Mouse (Mus musculus) lung, embryonic 16.5 days (tissue): Measurements from ENCODE around the gene Cd160. TPM values are rescaled to one million over a fixed set of nuclear protein-coding genes. Genes with fewer than 3 reads are reported as not detected.

Experiments
- ATAC-seq: fragments of 200-750 bp; cut with Nextera tagmentation; 2 replicates; pipeline ENCODE4 v1.8.0; 2017; ENCODE audit warnings: low read depth, mild to moderate bottlenecking, moderate library complexity
- H3K27ac ChIP-seq: fragments of 300-500 bp; sonication (generic); 2 replicates; pipeline ENCODE4 v1.5.1; 2014; ENCODE audit warnings: mild to moderate bottlenecking, control low read depth, low read length
- H3K27me3 ChIP-seq: fragments of 300-500 bp; sonication (generic); 2 replicates; pipeline ENCODE4 v1.6.1; 2014; ENCODE audit warnings: low read depth, low read length, mixed read lengths; ENCODE audit not compliant: control insufficient read depth, insufficient read depth
- H3K36me3 ChIP-seq: fragments of 300-500 bp; sonication (generic); 2 replicates; pipeline ENCODE4 v1.6.1; 2014; ENCODE audit warnings: low read length; ENCODE audit not compliant: control insufficient read depth, insufficient read depth
- H3K4me1 ChIP-seq: fragments of 300-500 bp; sonication (generic); replicated peaks from 2 replicates; pipeline ENCODE4 v1.6.1; 2014; ENCODE audit warnings: low read length, mixed read lengths; ENCODE audit not compliant: control insufficient read depth, insufficient read depth
- H3K4me2 ChIP-seq: fragments of 300-500 bp; sonication (generic); 2 replicates; pipeline ENCODE4 v1.6.1; 2014; ENCODE audit warnings: low read depth, low read length, control low read depth
- H3K4me3 ChIP-seq: fragments of 300-500 bp; sonication (generic); 2 replicates; pipeline ENCODE4 v1.5.1; 2014; ENCODE audit warnings: mild to moderate bottlenecking, low read length, control low read depth
- H3K9ac ChIP-seq: fragments of 300-500 bp; sonication (generic); 2 replicates; pipeline ENCODE4 v1.6.1; 2014; ENCODE audit warnings: low read length, control low read depth
- H3K9me3 ChIP-seq: fragments of 300-500 bp; sonication (generic); 2 replicates; pipeline ENCODE4 v1.6.1; 2016; ENCODE audit warnings: low read length; ENCODE audit not compliant: control insufficient read depth
- WGBS: fragments of 180-500 bp; shearing (Covaris S2); extraction: QIAGEN DNeasy Blood & Tissue Kit; methylation state at CpG from one replicate; pipeline ENCODE4 v1.1.7; 2014; 5-methylcytosine and 5-hydroxymethylcytosine counted together
- polyA plus RNA-seq: library from polyadenylated mRNA; unstranded; fragments of >200 nt; fragmentation: Nextera tagmentation; extraction: Ambion mirVana; gene quantifications from 2 replicates; pipeline ENCODE4 v1.2.1, GENCODE M21; 2015

Cd160 gene
- polyA plus RNA-seq: 0.40 and 1.8 TPM in 2 replicates

- H3K4me1 ChIP-seq: no peaks in the 10 kb centered on the region
- H3K36me3 ChIP-seq: no peaks in the 10 kb centered on the region
- H3K9ac ChIP-seq: no peak within 1 kb of the TSS
- no peak within 1 kb of the TSS for H3K4me3 ChIP-seq
- no peaks in the 10 kb centered on the region for H3K27me3 ChIP-seq
- no peak within 1 kb of the TSS for H3K27ac ChIP-seq
- WGBS: 54% methylated on average over 1 of the region's 1 CpGs
- no peaks in the 10 kb centered on the region for H3K9me3 ChIP-seq
- no peak within 1 kb of the TSS for H3K4me2 ChIP-seq
- no peak for ATAC-seq
Measured at GRCm38 (mm10) chr3:96828984-96829383, at the start of gene Cd160, which contains the start of gene Pdzk1. Gene Cd160 (minus strand): TSS chr3:96829351. Gene Pdzk1 (plus strand): TSS chr3:96829284.

- H3K4me2 ChIP-seq: no peak overlapping the region
- H3K9me3 ChIP-seq: no peaks in the 10 kb centered on the region
- no peak overlapping the region for H3K27ac ChIP-seq
- no peak for ATAC-seq
- peaks cover 21% of the 10 kb centered on the region for H3K36me3 ChIP-seq
- H3K9ac ChIP-seq: no peak overlapping the region
- H3K4me1 ChIP-seq: no peaks in the 10 kb centered on the region
- no peaks in the 10 kb centered on the region for H3K27me3 ChIP-seq
- no peak overlapping the region for H3K4me3 ChIP-seq
- WGBS: 42% methylated on average over 7 of the region's 7 CpGs
Measured at GRCm38 (mm10) chr3:96874808-96875571, 45.8 kb upstream of the Cd160 start.

GRCm38 (mm10) chr3:96872501-96872900 lies 43.4 kb upstream of the Cd160 start:
- 93% methylated on average over 8 of the region's 8 CpGs for WGBS
- Histone ChIP-seq H3K4me3 (no peak overlapping the region), H3K36me3 (peaks cover 26% of the 10 kb centered on the region), H3K9me3 (no peaks in the 10 kb centered on the region), H3K27ac (no peak overlapping the region), H3K27me3 (no peaks in the 10 kb centered on the region), H3K4me2 (no peak overlapping the region), H3K9ac (no peak overlapping the region), H3K4me1 (no peaks in the 10 kb centered on the region)
- ATAC-seq: no peak

- H3K27me3 ChIP-seq: no peaks in the 10 kb centered on the region
- H3K36me3 ChIP-seq: peaks cover 26% of the 10 kb centered on the region
- 84% methylated on average over 8 of the region's 8 CpGs for WGBS
- H3K27ac ChIP-seq: no peak overlapping the region
- no peaks in the 10 kb centered on the region for H3K4me1 ChIP-seq
- H3K9me3 ChIP-seq: no peaks in the 10 kb centered on the region
- H3K9ac ChIP-seq: no peak overlapping the region
- no peak overlapping the region for H3K4me2 ChIP-seq
- H3K4me3 ChIP-seq: no peak overlapping the region
- ATAC-seq: no peak
Measured at GRCm38 (mm10) chr3:96871070-96871469, 41.9 kb upstream of the Cd160 start.

GRCm38 (mm10) chr3:96870270-96870669 lies 41.1 kb upstream of the Cd160 start:
- no peak for ATAC-seq

GRCm38 (mm10) chr3:96869091-96869490 lies 39.9 kb upstream of the Cd160 start:
- peaks cover 22% of the 10 kb centered on the region for H3K36me3 ChIP-seq
- no peak for ATAC-seq
- 95% methylated on average over 7 of the region's 7 CpGs for WGBS

More at GRCm38 (mm10) chr3:96870270-96870669, 41.1 kb upstream of the Cd160 start:
- H3K9ac ChIP-seq: no peak overlapping the region
- peaks cover 22% of the 10 kb centered on the region for H3K36me3 ChIP-seq
- no peaks in the 10 kb centered on the region for H3K9me3 ChIP-seq
- WGBS: 93% methylated on average over 2 of the region's 2 CpGs
- H3K4me3 ChIP-seq: no peak overlapping the region
- no peaks in the 10 kb centered on the region for H3K27me3 ChIP-seq
- no peak overlapping the region for H3K27ac ChIP-seq
- H3K4me1 ChIP-seq: no peaks in the 10 kb centered on the region
- H3K4me2 ChIP-seq: no peak overlapping the region

GRCm38 (mm10) chr3:96868566-96868965 lies 39.4 kb upstream of the Cd160 start:
- no peak for ATAC-seq
- no peak overlapping the region for H3K4me3 ChIP-seq
- H3K36me3 ChIP-seq: peaks cover 22% of the 10 kb centered on the region

More at GRCm38 (mm10) chr3:96869091-96869490, 39.9 kb upstream of the Cd160 start:
- H3K27me3 ChIP-seq: no peaks in the 10 kb centered on the region
- no peak overlapping the region for H3K9ac ChIP-seq
- H3K9me3 ChIP-seq: no peaks in the 10 kb centered on the region
- H3K4me1 ChIP-seq: no peaks in the 10 kb centered on the region
- H3K4me2 ChIP-seq: no peak overlapping the region
- H3K4me3 ChIP-seq: no peak overlapping the region
- H3K27ac ChIP-seq: no peak overlapping the region

GRCm38 (mm10) chr3:96867863-96868262 lies 38.7 kb upstream of the Cd160 start:
- Histone ChIP-seq H3K9ac (no peak overlapping the region), H3K27me3 (no peaks in the 10 kb centered on the region), H3K9me3 (no peaks in the 10 kb centered on the region), H3K4me2 (no peak overlapping the region), H3K4me1 (no peaks in the 10 kb centered on the region), H3K36me3 (peaks cover 17% of the 10 kb centered on the region), H3K4me3 (no peak overlapping the region), H3K27ac (no peak overlapping the region)
- no peak for ATAC-seq
- 89% methylated on average over 3 of the region's 3 CpGs for WGBS

More at GRCm38 (mm10) chr3:96868566-96868965, 39.4 kb upstream of the Cd160 start:
- Histone ChIP-seq H3K9ac (no peak overlapping the region), H3K9me3 (no peaks in the 10 kb centered on the region), H3K27ac (no peak overlapping the region), H3K4me1 (no peaks in the 10 kb centered on the region), H3K27me3 (no peaks in the 10 kb centered on the region), H3K4me2 (no peak overlapping the region)
- WGBS: 89% methylated on average over 8 of the region's 8 CpGs

GRCm38 (mm10) chr3:96860498-96860897 lies 31.3 kb upstream of the Cd160 start:
- no peak for ATAC-seq
- Histone ChIP-seq H3K9me3 (no peaks in the 10 kb centered on the region), H3K4me1 (no peaks in the 10 kb centered on the region), H3K36me3 (no peaks in the 10 kb centered on the region), H3K27ac (no peak overlapping the region), H3K4me3 (no peak overlapping the region), H3K4me2 (no peak overlapping the region), H3K9ac (no peak overlapping the region), H3K27me3 (no peaks in the 10 kb centered on the region)
- WGBS: 84% methylated on average over 5 of the region's 5 CpGs
